Mouse (Mus musculus) cortical plate, adult 2 months (tissue): ENCODE results near the gene Mlip.

Experiments used
- CTCF ChIP-seq: fragments of 200-500 bp; IDR thresholded peaks from 2 replicates; pipeline ENCODE4 v1.5.1; 2011; ENCODE audit warnings: mild to moderate bottlenecking, control low read depth, low read length; ENCODE audit not compliant: insufficient read depth; ENCODE audit errors: extremely low read depth
- POLR2A ChIP-seq: fragments of 200-500 bp; IDR thresholded peaks from 2 replicates; pipeline ENCODE4 v1.6.1; 2011; ENCODE audit warnings: mild to moderate bottlenecking, low read length, control low read depth; ENCODE audit not compliant: insufficient read depth; ENCODE audit errors: extremely low read depth

GRCm38 (mm10) chr9:77071676-77072075 lies 281.1 kb downstream of the Mlip start:
- TF ChIP-seq CTCF = no peak
- TF ChIP-seq POLR2A = no peak
